Mouse (Mus musculus) gastrocnemius, adult 2 months (tissue): Measurements from ENCODE around the gene Ttc8. TPM values are rescaled to one million over a fixed set of nuclear protein-coding genes. Genes with fewer than 3 reads are reported as not detected.
"Not testable (repeated sequence)": the region's sequence is repeated elsewhere in the genome, so short reads cannot be mapped to it uniquely, and the experiment has no call there.

ENCODE experiments used
- DNase-seq: peaks from one replicate; pipeline ENCODE4 v3.0.0; 2022
- H3K27ac ChIP-seq: fragments of 200-600 bp; 2 replicates; pipeline ENCODE4 v1.8.1; 2022; ENCODE audit warnings: mild to moderate bottlenecking
- H3K4me3 ChIP-seq: fragments of 200-600 bp; 2 replicates; pipeline ENCODE4 v1.8.1; 2022; ENCODE audit warnings: mild to moderate bottlenecking, moderate library complexity
- CTCF ChIP-seq: fragments of 200-600 bp; IDR thresholded peaks from 2 replicates; pipeline ENCODE4 v1.8.1; 2022; ENCODE audit warnings: antibody characterized with exemption, mild to moderate bottlenecking, moderate library complexity
- intact Hi-C: fragments of 180-260 bp; cut with DNase I; formaldehyde crosslinking; loops from one replicate; pipeline ENCODE4 v1.15.1; 2025
- total RNA-seq, 2 experiments: library from RNA; stranded (reverse); gene quantifications; 2 replicates each; pipeline ENCODE4 v1.2.3; 2021

Ttc8 gene
- total RNA-seq, 2 experiments from 2014 or later: 4.6 to 6.7 TPM

GRCm38 (mm10) chr12:98931174-98931573 is 10.8 kb downstream of the Ttc8 start:
- Histone ChIP-seq H3K27ac (no peak overlapping the region), H3K4me3 (no peak overlapping the region)
- DNase-seq: no peak
- no peak for TF ChIP-seq CTCF
- intact Hi-C loops: no loop called here

- intact Hi-C loops: no loop called here
- TF ChIP-seq CTCF: no peak
- H3K27ac ChIP-seq: no peak overlapping the region
- DNase-seq: no peak
- no peak overlapping the region for H3K4me3 ChIP-seq
Observed at GRCm38 (mm10) chr12:98932441-98932840, 12.1 kb downstream of the Ttc8 start.

GRCm38 (mm10) chr12:98932856-98933255 is 12.5 kb downstream of the Ttc8 start:
- intact Hi-C loops: no loop called here
- no peak for DNase-seq
- TF ChIP-seq CTCF: no peak
- Histone ChIP-seq H3K27ac (no peak overlapping the region), H3K4me3 (no peak overlapping the region)

- not testable (repeated sequence) for H3K4me3 ChIP-seq
Observed at GRCm38 (mm10) chr12:98951295-98951694, 30.9 kb downstream of the Ttc8 start.

GRCm38 (mm10) chr12:98956951-98957350 is 36.6 kb downstream of the Ttc8 start:
- no peak for TF ChIP-seq CTCF
- Histone ChIP-seq H3K27ac (no peak overlapping the region), H3K4me3 (no peak overlapping the region)
- intact Hi-C loops: no loop called here
- no peak for DNase-seq

More at GRCm38 (mm10) chr12:98951295-98951694, 30.9 kb downstream of the Ttc8 start:
- intact Hi-C loops, DNase-seq, H3K27ac ChIP-seq: not testable (repeated sequence)

GRCm38 (mm10) chr12:98957455-98957854 is 37.1 kb downstream of the Ttc8 start:
- Histone ChIP-seq H3K4me3 (no peak overlapping the region), H3K27ac (no peak overlapping the region)
- intact Hi-C loops: no loop called here
- no peak for TF ChIP-seq CTCF
- DNase-seq: no peak

GRCm38 (mm10) chr12:98961008-98961407 is 40.6 kb downstream of the Ttc8 start:
- no peak for TF ChIP-seq CTCF
- intact Hi-C loops: no loop called here
- Histone ChIP-seq H3K27ac (no peak overlapping the region), H3K4me3 (no peak overlapping the region)
- no peak for DNase-seq

- DNase-seq: no peak
- intact Hi-C loops: no loop called here
- no peak overlapping the region for H3K27ac ChIP-seq
- TF ChIP-seq CTCF: no peak
- no peak overlapping the region for H3K4me3 ChIP-seq
Observed at GRCm38 (mm10) chr12:98961415-98961814, 41.0 kb downstream of the Ttc8 start.

GRCm38 (mm10) chr12:98965441-98966135 is 45.2 kb downstream of the Ttc8 start:
- intact Hi-C loops: no loop called here
- Histone ChIP-seq H3K4me3 (no peak overlapping the region), H3K27ac (no peak overlapping the region)
- TF ChIP-seq CTCF: no peak
- DNase-seq: peak; percentile 28

- TF ChIP-seq CTCF: no peak
- DNase-seq: no peak
- Histone ChIP-seq H3K4me3 (no peak overlapping the region), H3K27ac (no peak overlapping the region)
- intact Hi-C loops: no loop called here
Observed at GRCm38 (mm10) chr12:98972291-98972690, 51.9 kb downstream of the Ttc8 start.

- TF ChIP-seq CTCF: no peak
- no peak for DNase-seq
- Histone ChIP-seq H3K4me3 (no peak overlapping the region), H3K27ac (no peak overlapping the region)
- intact Hi-C loops: no loop called here
Observed at GRCm38 (mm10) chr12:98973461-98973860, 53.1 kb downstream of the Ttc8 start.

GRCm38 (mm10) chr12:98974157-98974804 is 53.9 kb downstream of the Ttc8 start:
- intact Hi-C loops: no loop called here
- Histone ChIP-seq H3K27ac (no peak overlapping the region), H3K4me3 (no peak overlapping the region)
- no peak for DNase-seq
- TF ChIP-seq CTCF: no peak

- TF ChIP-seq CTCF: no peak
- no peak overlapping the region for H3K27ac ChIP-seq
- no peak overlapping the region for H3K4me3 ChIP-seq
- intact Hi-C loops: no loop called here
- no peak for DNase-seq
Observed at GRCm38 (mm10) chr12:98981081-98981480, 60.7 kb downstream of the Ttc8 start.

- no peak overlapping the region for H3K27ac ChIP-seq
- DNase-seq: no peak
- no peak for TF ChIP-seq CTCF
- intact Hi-C loops: no loop called here
- H3K4me3 ChIP-seq: no peak overlapping the region
Observed at GRCm38 (mm10) chr12:98984785-98985184, 64.4 kb downstream of the Ttc8 start.
